Mouse (Mus musculus) common myeloid progenitor, adult 5-6 weeks (primary cell): ENCODE measurements around the gene Gria1. TPM values are rescaled to one million over a fixed set of nuclear protein-coding genes. Genes with fewer than 3 reads are reported as not detected.

Source experiments
- ATAC-seq: replicated peaks from 2 replicates; pipeline ENCODE4 v1.8.0; 2016; ENCODE audit warnings: low read depth, mild to moderate bottlenecking, moderate TSS enrichment, inconsistent platforms; ENCODE audit not compliant: poor library complexity, severe bottlenecking
- total RNA-seq: library from RNA; stranded (forward); fragments of 200-1000, 187-1606 nt; gene quantifications from 2 replicates; pipeline ENCODE4 v1.2.3, GENCODE M21; 2017

Gria1 gene
- total RNA-seq, 1 experiment from 2014 or later, result not detected

DNA sequence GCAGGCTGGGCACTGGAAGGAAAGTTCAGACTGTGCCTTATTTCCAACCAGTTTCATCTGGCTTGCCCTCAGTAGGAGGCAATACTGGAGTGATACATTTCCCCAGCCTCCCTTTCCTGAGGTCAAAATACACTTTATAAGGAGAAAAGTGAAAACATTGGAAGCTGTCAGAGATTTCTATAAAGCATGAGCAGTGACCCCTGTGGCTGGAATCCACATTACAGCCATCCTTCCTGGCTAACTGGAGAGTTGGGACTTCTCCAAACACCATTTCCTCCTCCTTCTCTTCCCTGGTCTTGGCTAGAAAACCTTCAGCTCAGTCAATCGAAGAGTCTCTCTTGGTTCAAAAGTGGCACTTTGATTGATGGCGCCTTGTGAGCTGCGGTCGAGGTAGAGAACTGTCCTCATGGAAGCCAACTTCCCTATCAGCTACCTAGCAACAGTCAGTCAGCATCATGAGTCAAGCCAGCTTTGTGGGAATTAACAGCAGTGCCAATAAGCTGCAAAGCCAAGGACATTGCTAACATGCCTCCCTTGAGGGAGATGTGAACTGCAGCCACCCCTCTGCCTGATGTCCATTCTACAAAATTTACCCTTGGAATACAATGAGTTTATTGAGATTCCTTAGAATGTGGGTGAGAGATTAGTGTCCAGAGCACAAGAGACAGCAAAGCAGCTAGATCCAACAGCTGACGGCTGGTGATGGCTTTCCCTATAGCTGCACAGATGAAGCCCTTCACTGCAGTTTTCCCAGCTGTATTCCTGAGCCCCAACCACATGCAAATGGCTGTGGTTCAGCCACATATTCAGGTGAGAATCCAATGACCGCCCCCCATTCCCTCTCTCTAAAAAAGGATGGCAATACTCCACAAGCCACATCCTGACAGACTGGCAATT, 40.7 kb downstream of the Gria1 start:
- ATAC-seq, result no peak

DNA sequence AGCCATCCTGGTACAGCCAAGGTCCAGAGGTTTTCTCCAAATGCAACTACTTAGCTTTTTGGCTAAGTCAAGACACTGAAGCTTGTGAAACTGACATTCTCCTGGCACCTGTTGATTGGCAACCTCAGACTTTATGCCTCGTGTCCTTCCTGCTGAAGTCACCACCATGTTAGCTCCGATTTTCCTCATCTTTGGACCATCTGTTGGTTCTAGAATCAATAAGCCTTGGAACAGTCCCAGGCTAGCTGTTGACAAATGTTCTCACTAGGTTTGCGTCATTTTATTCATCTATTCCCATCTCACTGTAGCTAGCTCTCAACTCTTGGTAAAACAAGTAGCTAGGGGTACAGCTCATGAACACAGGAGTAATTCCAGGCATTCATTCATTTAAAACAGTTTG, 51.3 kb downstream of the Gria1 start:
- no peak for ATAC-seq

DNA sequence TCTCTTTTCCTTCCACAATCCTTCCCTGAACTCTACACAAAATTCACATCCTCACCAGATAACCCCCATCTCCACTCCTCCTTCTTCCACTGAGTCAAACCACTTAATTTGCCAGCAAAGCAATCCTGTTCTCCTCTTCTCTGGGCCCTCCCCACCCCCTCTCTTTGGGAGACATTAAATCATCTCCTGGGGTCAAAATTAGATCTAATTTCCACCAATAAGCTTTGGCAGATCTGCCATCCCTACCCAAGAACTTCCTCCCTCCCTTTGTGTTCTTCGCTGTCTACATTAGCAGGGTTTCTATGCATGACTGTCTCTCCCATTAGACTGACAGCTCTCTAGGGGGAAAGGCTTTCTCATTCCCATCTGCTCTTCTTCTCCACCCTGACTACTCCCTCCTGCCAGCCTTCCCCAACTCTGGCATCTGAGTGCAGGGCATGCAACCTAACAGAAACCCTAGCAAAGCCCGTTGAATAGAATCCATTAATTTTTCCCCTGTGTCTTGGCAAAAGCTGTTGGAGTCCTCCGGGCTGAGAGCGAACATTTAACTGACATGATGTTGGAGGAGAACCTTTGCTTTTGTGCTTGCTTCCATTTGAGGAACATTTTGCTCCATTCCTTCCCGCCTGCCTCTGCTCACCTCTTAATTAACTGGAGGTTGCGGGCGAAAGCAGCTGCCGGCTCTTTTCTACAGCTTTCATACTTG, 59.2 kb downstream of the Gria1 start:
- no peak for ATAC-seq

DNA sequence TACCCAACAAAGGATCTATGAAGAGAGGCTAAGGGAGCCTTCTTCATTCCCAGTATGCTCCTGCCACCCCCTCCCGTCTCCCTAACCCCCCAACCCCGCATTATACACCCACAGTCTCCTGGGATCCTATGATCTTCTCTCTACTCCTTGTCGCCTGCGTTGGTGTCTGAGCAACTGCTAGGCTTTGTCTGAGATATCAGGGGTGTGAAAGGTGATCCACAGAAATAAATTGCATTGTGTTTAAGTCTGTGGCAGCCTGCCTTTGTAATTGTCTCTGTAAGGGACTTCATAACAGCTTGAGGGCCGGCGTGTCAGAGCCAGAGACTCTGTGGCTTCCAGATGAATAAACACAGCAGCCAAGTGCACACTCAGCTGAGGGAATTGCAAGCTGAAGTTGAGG, 61.0 kb downstream of the Gria1 start:
- no peak for ATAC-seq

DNA sequence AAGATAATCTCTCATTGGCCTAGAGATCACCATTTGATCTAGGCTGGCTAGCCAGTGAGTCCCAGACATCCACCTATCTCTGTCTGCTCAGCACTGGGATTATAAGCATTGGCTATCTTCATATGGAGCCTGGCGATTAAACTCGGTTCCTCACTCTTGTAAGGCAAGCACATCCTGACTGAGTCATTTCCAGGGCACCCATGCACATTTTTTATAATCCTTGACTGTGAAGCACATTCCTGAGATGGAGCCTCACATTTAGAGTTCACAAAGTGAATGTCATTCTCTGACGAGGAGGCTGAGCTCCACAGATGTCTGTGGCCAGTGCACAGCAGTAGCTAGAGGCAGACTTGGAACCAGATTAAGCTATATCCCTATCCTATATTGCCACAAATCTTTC, 68.2 kb downstream of the Gria1 start:
- ATAC-seq, result no peak

DNA sequence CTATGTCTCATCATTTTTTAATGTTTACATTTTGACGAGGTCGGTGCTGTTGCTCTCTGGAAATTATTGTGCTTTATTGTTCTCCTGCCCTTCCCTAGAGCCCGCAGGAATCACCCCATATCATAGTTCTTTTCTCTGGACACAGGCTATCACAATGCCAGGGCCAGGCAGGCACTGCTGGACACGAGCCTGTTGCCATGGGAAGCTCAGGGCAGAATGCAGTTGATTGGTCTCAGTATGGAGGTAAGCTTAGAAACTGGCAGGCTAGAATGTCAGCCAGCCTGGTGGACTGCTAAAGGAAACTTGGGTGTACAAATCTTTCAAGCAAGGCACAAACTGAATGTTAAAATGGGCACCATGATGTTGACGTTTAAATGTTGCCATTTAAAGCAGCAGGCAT, 78.3 kb downstream of the Gria1 start:
- ATAC-seq, result no peak

DNA sequence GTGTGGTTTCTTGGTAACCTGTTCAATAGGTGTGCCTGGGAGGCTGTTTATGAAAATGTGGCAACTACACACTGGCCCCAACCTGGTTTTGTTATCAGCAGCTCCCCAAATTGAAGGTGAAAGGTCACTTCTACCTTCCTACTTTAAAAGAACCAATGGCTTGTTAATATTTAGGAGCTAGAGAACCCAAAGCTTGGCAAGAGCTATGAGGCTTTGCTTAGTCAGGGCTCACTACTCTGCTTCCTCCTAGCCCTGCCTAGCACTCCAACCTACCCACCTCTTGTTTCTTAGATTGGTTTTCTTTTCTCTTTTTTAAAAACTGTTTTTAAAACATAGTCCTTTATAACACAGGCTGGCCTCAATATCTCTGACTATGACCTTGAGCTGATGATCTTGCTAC, 79.5 kb downstream of the Gria1 start:
- ATAC-seq, result no peak

DNA sequence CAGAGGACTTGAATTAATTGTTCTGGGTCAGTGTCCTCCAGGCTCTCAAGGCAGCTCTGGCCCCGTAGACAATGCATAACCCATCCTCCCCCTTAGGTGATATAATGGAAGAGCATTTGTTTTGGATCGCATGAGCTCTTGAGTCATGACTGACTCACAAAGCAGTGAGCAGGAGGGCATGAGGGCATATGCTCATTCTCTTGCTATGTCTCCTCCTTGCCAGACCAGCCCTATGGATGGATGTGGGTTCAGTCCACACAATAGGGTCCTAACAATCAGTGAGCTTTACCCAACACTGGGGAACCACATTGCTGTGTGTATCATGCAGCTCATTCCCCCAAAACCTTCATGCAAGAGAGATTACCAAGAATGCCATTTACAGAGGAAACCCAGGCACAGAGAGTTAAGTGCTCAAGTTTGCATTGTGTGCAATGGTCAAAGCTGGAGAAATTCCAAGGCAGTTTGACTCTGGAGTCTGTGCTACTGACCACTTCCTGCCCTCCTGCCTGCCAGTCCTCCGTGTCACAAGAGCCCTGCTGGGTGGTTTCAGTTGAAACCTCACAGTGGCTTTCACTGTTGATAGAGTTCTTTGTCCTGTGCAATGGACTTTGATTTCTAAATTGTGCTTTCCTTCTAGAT, 80.2 kb downstream of the Gria1 start:
- no peak for ATAC-seq

DNA sequence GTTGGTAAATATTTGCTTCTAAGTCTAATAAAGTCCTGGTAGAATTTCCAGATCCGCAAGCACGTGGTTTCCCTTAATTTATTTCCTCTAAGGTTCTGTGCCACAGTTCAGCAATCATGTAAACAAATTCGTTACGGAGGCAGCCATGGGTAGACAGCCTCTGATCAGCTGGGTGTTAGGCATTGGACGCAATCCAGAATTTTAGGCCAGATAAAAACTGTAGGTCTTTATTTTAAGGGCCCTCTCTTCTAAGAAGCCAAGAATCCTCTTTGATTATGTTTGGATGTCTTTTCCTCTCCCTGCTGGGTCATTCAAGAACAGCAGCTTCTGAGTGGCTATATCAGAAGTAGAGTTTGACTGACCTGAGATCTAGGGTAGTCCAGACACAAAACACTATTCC, 89.3 kb downstream of the Gria1 start:
- ATAC-seq, result no peak

DNA sequence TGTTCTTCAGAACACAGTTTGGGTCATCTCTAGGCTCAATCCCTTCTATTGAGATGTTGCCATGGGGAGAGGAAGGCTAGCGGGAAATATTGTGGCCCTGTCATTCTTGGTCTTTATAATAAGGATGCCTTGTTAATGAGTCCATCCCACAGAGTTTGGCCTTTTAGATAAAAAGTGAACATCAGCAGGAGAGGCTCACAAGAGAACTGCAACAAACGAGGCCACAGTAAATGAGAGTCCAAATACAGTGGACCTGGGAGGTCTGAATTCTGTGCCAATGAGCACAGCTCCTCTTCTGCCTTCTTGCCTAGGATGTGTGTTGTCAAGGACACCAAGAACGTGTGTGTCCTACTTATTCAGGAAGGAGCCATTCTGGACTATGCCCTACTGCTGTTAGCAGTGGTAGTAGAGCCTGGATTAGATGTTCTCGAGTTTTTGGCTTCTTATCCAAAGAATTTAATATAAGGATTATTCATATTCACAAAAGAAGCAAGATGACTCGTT, 92.6 kb downstream of the Gria1 start:
- ATAC-seq, result no peak

DNA sequence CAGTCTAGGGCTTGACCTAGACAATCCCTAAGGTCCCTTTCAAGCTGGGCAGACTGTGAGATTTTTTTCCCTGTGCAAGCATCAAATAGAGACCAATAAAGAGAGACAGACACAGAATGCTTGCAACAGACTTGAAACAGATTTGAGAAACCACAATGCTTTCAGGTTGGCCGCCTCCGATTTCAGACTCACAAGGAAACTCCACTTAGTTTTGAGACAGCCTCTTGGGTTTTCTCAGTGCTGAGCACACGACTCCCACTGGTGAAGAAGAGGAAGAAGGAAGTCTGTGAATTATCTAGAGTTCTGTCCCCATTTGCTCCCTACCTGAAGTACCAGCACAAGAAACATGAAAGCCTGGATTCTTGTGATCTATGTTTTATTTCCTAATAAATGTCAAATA, 94.5 kb downstream of the Gria1 start:
- no peak for ATAC-seq

DNA sequence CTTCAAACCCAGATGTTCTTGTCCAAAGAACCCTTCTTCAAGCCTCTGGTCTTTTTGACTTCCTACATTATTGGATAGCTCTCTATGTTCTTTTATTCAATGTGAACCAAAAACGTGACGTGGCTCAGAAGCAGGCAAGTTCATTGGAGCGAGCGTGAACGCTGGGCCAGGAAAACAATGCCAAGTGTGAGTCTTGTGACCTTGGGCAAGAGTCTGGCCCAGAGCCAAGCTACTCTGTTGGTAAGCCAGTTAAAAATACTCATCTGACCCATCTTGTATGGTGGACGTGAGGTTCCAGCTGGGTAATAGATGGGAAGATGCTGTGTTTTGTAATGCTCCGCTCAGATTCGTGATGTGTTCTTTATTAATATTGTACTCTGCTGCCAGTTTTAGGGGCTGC, 101.2 kb downstream of the Gria1 start:
- ATAC-seq, result no peak

DNA sequence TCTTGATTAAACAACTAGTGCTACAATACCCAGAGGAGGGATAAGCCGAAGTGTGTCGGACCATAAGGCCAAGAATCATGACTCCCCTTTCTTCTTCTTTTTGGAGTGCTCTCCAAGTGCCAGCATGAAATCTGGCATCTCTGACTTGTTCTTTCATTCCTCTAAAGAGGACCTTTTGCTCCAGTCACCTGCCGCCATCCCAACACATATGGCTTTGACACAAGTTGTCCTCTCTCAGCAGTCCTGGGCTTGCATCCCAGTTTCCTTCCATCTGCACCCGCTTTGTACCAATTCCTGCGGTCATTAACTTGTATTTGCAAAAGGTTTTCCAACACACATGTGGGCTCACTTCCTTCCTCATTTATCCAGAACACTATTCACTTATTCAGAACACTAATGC, 103.2 kb downstream of the Gria1 start:
- no peak for ATAC-seq

DNA sequence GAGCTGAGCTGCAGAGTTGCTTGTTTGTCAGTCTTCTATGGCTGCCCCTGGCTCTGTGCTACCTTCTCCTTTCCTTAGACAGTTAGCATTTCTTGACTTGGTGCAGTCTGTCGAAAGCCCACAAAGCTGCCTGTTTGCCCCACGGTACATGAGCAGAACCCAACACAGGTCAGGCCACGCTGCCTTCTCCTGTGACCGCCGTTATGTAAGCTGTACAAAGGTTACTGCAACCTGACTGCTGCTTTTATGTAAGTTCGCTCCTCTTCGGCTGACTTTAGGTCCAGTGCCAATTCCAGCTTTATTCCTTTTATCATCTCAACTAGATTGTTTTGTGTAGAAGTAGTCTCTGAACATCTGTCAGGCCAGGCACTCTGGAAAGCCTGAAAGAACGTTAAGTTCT, 115.9 kb downstream of the Gria1 start:
- no peak for ATAC-seq

DNA sequence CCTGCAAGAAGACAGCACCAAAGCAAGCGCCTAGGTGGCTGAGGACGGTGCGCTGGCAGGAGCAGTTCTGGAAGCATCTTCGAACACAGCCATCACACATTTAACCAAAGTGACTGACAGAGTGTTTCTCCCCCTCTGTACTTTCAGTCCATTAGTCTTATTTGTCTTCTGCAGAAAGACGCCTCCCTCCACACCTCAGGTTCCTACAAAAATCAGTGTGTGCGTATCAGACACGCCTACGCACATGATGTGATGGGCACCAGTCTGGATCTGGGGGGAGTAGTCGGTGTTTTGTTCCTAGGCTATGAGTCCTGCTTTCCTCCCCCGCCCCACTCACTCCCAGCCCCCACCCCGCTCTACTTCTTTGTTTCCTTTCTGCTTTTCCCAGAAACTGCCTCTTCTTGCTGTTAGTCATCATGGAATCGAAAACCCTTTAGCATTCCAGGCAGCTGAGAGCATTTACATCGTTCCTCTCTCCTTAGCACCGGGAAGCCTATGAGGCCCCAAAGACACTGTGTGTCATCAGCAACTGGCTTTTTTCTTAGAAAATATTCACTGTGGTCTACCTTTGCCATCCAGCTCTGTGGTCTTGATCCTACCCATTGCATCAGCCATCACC, 129.1 kb downstream of the Gria1 start:
- ATAC-seq, result no peak

DNA sequence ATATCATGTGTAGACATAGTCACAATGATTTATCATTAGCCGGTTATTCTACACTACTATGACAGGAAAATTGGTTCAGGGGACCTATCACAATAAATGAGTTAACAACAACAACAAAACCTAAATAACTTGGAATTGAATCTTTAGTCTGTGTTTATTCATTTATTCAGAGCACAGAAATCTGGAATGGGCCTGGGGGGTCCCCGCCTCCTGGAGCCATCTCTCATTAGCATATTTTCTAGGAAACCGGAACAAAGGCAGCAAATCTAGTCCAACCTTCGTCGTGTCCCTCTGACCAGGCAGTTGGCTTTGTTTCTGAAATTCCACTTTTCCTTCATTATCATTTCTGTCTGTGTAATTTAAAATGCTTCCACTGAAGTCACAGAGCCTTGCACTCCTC, 132.5 kb downstream of the Gria1 start:
- no peak for ATAC-seq

DNA sequence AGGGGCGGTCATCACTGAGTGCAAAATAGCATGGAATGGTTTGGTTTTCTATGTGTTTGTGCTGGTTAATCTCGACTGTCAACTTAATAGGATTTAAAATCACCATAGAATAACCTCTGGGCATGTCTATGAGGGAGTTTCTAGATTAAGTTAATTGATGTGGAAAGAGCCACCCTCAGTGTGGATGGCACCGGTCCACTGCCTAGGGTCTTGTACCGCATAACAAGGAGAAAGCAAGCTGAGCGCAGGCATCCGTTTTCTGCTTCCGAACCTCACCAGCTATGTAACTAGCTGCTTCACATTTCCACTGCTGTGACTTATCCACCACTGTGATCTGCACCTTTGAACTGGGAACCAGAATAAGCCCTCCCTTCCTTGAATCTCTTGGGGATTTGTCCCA, 134.0 kb downstream of the Gria1 start:
- ATAC-seq, result no peak

DNA sequence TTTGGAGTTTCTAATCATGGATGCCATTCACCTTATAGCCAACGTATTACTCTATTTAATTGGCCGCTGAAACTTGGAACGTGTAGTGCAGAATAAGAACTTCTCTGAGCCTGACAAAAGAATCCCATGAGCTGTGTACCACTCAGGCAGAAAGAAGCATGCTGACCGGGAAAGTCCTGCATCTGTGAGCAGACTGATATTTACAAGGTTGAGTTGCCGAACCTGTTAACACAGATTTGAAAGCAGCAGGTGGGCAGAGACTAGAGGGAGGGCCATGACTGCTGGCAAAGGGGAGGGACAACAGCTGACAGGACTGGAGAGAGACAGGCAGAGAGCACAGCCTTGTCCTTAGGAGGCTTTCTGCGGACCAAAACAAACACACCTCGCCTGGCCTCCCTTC, 134.5 kb downstream of the Gria1 start:
- ATAC-seq, result no peak

DNA sequence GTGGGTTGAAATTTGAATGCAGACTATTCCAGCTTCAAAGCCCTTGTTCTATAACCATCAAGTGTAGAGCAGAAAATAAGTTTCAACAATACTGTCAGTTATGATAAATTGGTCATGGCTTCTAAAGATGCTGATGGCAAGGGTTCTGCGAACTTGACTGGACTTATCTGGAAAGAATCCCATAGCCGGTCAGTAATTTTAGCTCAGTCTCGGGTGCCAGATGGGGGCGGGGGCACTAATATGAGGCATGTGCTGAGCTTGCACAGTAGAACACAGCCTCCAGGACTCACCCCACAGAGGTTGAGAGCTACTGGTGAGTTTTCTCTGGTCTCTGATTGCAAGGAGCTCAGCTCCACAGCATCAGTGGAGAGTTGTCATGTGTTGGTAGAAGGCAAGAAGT, 140.5 kb downstream of the Gria1 start:
- ATAC-seq, result no peak

DNA sequence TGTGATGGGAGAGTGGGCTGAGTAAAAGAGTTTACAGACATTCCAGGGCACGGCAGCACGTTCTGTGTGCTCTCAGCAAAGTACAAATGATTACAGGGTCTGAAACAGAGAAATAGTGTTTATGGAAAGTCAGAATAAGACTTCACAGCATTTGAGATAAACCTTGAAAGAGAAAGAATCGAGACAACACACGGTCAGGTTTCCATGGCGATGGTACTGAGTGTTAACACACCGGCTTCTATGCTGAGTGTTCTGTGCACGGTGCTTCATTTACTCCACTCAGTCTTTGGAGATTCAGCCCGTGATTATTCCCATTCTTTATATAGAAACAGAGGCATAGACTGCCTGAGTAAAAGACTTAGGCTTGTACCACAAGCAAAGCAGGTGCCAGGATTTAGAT, 143.8 kb downstream of the Gria1 start:
- no peak for ATAC-seq

DNA sequence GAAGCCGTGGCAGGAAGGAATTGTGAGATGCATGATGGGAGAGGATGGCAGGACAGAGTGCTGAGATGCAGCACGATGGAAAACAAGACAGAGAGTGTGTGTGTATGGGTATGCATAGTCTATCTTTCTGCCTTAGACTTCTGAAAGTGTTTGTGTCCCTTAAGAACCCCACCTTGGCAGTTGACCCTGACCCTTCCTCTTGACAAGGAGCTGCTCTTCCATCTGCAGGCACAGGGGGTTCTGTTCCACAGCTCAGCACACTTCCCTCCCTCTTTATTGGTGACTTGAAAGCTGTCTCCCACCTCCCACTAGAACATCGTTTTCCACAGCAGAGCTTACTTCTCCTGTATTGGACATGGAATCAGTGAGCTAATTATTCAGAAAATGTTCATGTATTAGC, 148.2 kb downstream of the Gria1 start:
- ATAC-seq, result no peak
